Mouse (Mus musculus): Measurements from ENCODE around the gene Samhd1. TPM values are rescaled to one million over a fixed set of nuclear protein-coding genes. Genes with fewer than 3 reads are reported as not detected.

Samhd1 gene
- total RNA-seq, 1 experiment = 25.7 TPM

- Histone ChIP-seq H3K27ac (ENCODE audit: insufficient read depth, low read depth, low read length, poor library complexity, severe bottlenecking) (no peak overlapping the region), H3K9me3 (ENCODE audit: control insufficient read depth, insufficient read depth, low read depth, low read length) (no peaks in the 10 kb centered on the region), H3K36me3 (ENCODE audit: control insufficient read depth, insufficient read depth, low read length, poor library complexity, severe bottlenecking) (no peaks in the 10 kb centered on the region), H3K4me3 (ENCODE audit: insufficient read depth in 1 of 2, low read depth in 1 of 2, low read length in 2 of 2, poor library complexity in 1 of 2, severe bottlenecking in 1 of 2) (no peak overlapping the region), H3K9ac (ENCODE audit: insufficient read depth, low read depth, low read length, poor library complexity, severe bottlenecking) (no peak overlapping the region), H3K4me1 (ENCODE audit: control insufficient read depth in 2 of 2, insufficient read depth in 2 of 2, low read length in 2 of 2, poor library complexity in 1 of 2) (peaks cover 2 to 32% of the 10 kb centered on the region in 2 experiments; a peak in 2 of 4 replicates)
- no peak for DNase-seq (ENCODE audit: low read depth, low spot score)
- TF ChIP-seq MAFK (IDR thresholded peaks at IDR 0.05; ENCODE audit: insufficient read depth, low read depth, low read length) (no peak), CHD2 (IDR thresholded peaks at IDR 0.05; ENCODE audit: low read depth, low read length) (no peak), ZNF384 (IDR thresholded peaks at IDR 0.05; ENCODE audit: low read depth, low read length) (no peak), ZC3H11A (IDR thresholded peaks at IDR 0.05; ENCODE audit: borderline replicate concordance, low read depth, low read length) (no peak), HCFC1 (IDR thresholded peaks at IDR 0.05; ENCODE audit: borderline replicate concordance, insufficient read depth, low read length) (no peak)
- in situ Hi-C loops (cut with MboI; ENCODE audit: low sequenced_read_pairs in 2 of 2, unreplicated experiment in 2 of 2) = no loop called here
Measured at GRCm38 (mm10) chr2:157053787-157054186, 81.3 kb downstream of the Samhd1 start.

GRCm38 (mm10) chr2:157053124-157053523 is 81.9 kb downstream of the Samhd1 start:
- H3K36me3 ChIP-seq (ENCODE audit: control insufficient read depth, insufficient read depth, low read length, poor library complexity, severe bottlenecking) = no peaks in the 10 kb centered on the region
- H3K9ac ChIP-seq (ENCODE audit: insufficient read depth, low read depth, low read length, poor library complexity, severe bottlenecking) = no peak overlapping the region
- peaks cover 2 to 30% of the 10 kb centered on the region in 2 experiments; a peak in 2 of 4 replicates for H3K4me1 ChIP-seq (ENCODE audit: control insufficient read depth in 2 of 2, insufficient read depth in 2 of 2, low read length in 2 of 2, poor library complexity in 1 of 2)
- H3K9me3 ChIP-seq (ENCODE audit: control insufficient read depth, insufficient read depth, low read depth, low read length) = no peaks in the 10 kb centered on the region
- H3K27ac ChIP-seq (ENCODE audit: insufficient read depth, low read depth, low read length, poor library complexity, severe bottlenecking) = no peak overlapping the region
- TF ChIP-seq ZNF384 (IDR thresholded peaks at IDR 0.05; ENCODE audit: low read depth, low read length) (no peak), HCFC1 (IDR thresholded peaks at IDR 0.05; ENCODE audit: borderline replicate concordance, insufficient read depth, low read length) (no peak), MAFK (IDR thresholded peaks at IDR 0.05; ENCODE audit: insufficient read depth, low read depth, low read length) (no peak), ZC3H11A (IDR thresholded peaks at IDR 0.05; ENCODE audit: borderline replicate concordance, low read depth, low read length) (no peak), CHD2 (IDR thresholded peaks at IDR 0.05; ENCODE audit: low read depth, low read length) (no peak)
- in situ Hi-C loops (cut with MboI; ENCODE audit: low sequenced_read_pairs in 2 of 2, unreplicated experiment in 2 of 2) = no loop called here
- DNase-seq (ENCODE audit: low read depth, low spot score) = no peak
- H3K4me3 ChIP-seq (ENCODE audit: insufficient read depth in 1 of 2, low read depth in 1 of 2, low read length in 2 of 2, poor library complexity in 1 of 2, severe bottlenecking in 1 of 2) = no peak overlapping the region

- TF ChIP-seq MAFK (IDR thresholded peaks at IDR 0.05; ENCODE audit: insufficient read depth, low read depth, low read length) (no peak), HCFC1 (IDR thresholded peaks at IDR 0.05; ENCODE audit: borderline replicate concordance, insufficient read depth, low read length) (no peak), CHD2 (IDR thresholded peaks at IDR 0.05; ENCODE audit: low read depth, low read length) (no peak), ZC3H11A (IDR thresholded peaks at IDR 0.05; ENCODE audit: borderline replicate concordance, low read depth, low read length) (no peak), ZNF384 (IDR thresholded peaks at IDR 0.05; ENCODE audit: low read depth, low read length) (no peak)
- H3K27ac ChIP-seq (ENCODE audit: insufficient read depth, low read depth, low read length, poor library complexity, severe bottlenecking) = no peak overlapping the region
- H3K4me1 ChIP-seq (ENCODE audit: control insufficient read depth in 2 of 2, insufficient read depth in 2 of 2, low read length in 2 of 2, poor library complexity in 1 of 2) = peaks cover 1 to 27% of the 10 kb centered on the region in 2 experiments; a peak in 2 of 4 replicates
- H3K4me3 ChIP-seq (ENCODE audit: insufficient read depth in 1 of 2, low read depth in 1 of 2, low read length in 2 of 2, poor library complexity in 1 of 2, severe bottlenecking in 1 of 2) = no peak overlapping the region
- no peak for DNase-seq (ENCODE audit: low read depth, low spot score)
- H3K36me3 ChIP-seq (ENCODE audit: control insufficient read depth, insufficient read depth, low read length, poor library complexity, severe bottlenecking) = no peaks in the 10 kb centered on the region
- in situ Hi-C loops (cut with MboI; ENCODE audit: low sequenced_read_pairs in 2 of 2, unreplicated experiment in 2 of 2) = no loop called here
- H3K9me3 ChIP-seq (ENCODE audit: control insufficient read depth, insufficient read depth, low read depth, low read length) = no peaks in the 10 kb centered on the region
- H3K9ac ChIP-seq (ENCODE audit: insufficient read depth, low read depth, low read length, poor library complexity, severe bottlenecking) = no peak overlapping the region
Measured at GRCm38 (mm10) chr2:157052448-157052847, 82.6 kb downstream of the Samhd1 start.

- Histone ChIP-seq H3K4me3 (ENCODE audit: insufficient read depth in 1 of 2, low read depth in 1 of 2, low read length in 2 of 2, poor library complexity in 1 of 2, severe bottlenecking in 1 of 2) (no peak overlapping the region), H3K9me3 (ENCODE audit: control insufficient read depth, insufficient read depth, low read depth, low read length) (no peaks in the 10 kb centered on the region), H3K27ac (ENCODE audit: insufficient read depth, low read depth, low read length, poor library complexity, severe bottlenecking) (no peak overlapping the region), H3K9ac (ENCODE audit: insufficient read depth, low read depth, low read length, poor library complexity, severe bottlenecking) (no peak overlapping the region), H3K36me3 (ENCODE audit: control insufficient read depth, insufficient read depth, low read length, poor library complexity, severe bottlenecking) (no peaks in the 10 kb centered on the region), H3K4me1 (ENCODE audit: control insufficient read depth in 2 of 2, insufficient read depth in 2 of 2, low read length in 2 of 2, poor library complexity in 1 of 2) (peaks cover 0 to 18% of the 10 kb centered on the region in 2 experiments; a peak in 1 of 4 replicates)
- TF ChIP-seq ZNF384 (IDR thresholded peaks at IDR 0.05; ENCODE audit: low read depth, low read length) (no peak), MAFK (IDR thresholded peaks at IDR 0.05; ENCODE audit: insufficient read depth, low read depth, low read length) (no peak), ZC3H11A (IDR thresholded peaks at IDR 0.05; ENCODE audit: borderline replicate concordance, low read depth, low read length) (no peak), CHD2 (IDR thresholded peaks at IDR 0.05; ENCODE audit: low read depth, low read length) (no peak), HCFC1 (IDR thresholded peaks at IDR 0.05; ENCODE audit: borderline replicate concordance, insufficient read depth, low read length) (no peak)
- in situ Hi-C loops (cut with MboI; ENCODE audit: low sequenced_read_pairs in 2 of 2, unreplicated experiment in 2 of 2) = no loop called here
- no peak for DNase-seq (ENCODE audit: low read depth, low spot score)
Measured at GRCm38 (mm10) chr2:157049831-157050243, 85.2 kb downstream of the Samhd1 start.
